Mouse (Mus musculus) spleen, adult 2 months (tissue): Measurements from ENCODE around the gene Eif2d. TPM values are rescaled to one million over a fixed set of nuclear protein-coding genes. Genes with fewer than 3 reads are reported as not detected.

Source experiments
- DNase-seq, 2 experiments: peaks; one replicate each; pipeline versions ENCODE4 v3.0.0 to v3.0.0-alpha.2; 2012 to 2021; ENCODE audit warnings: low spot score in 2 of 2, low read depth in 1 of 2
- H3K27ac ChIP-seq: fragments of 200-500 bp; 2 replicates; pipeline ENCODE4 v1.5.1; 2012; ENCODE audit warnings: low read length, inconsistent platforms; ENCODE audit not compliant: insufficient read depth
- H3K27me3 ChIP-seq: fragments of 200-500 bp; 2 replicates; pipeline ENCODE4 v1.6.1; 2012; ENCODE audit warnings: mild to moderate bottlenecking, moderate library complexity, low read length, inconsistent platforms; ENCODE audit not compliant: control insufficient read depth, insufficient read depth
- H3K36me3 ChIP-seq: fragments of 200-500 bp; 2 replicates; pipeline ENCODE4 v1.6.1; 2012; ENCODE audit warnings: mild to moderate bottlenecking, low read length, inconsistent platforms; ENCODE audit not compliant: control insufficient read depth, insufficient read depth
- H3K4me1 ChIP-seq: fragments of 200-500 bp; 2 replicates; pipeline ENCODE4 v1.6.1; 2011; ENCODE audit warnings: inconsistent platforms; ENCODE audit not compliant: control insufficient read depth, insufficient read depth, insufficient read length
- H3K4me3 ChIP-seq: fragments of 200-500 bp; 2 replicates; pipeline ENCODE4 v1.5.1; 2011; ENCODE audit warnings: mild to moderate bottlenecking, inconsistent platforms; ENCODE audit not compliant: insufficient read depth, insufficient read length; ENCODE audit errors: extremely low read depth
- CTCF ChIP-seq: fragments of 200-500 bp; IDR thresholded peaks from 2 replicates; pipeline ENCODE4 v1.5.1; 2011; ENCODE audit warnings: mild to moderate bottlenecking, inconsistent platforms; ENCODE audit not compliant: insufficient read depth, insufficient read length, insufficient replicate concordance; ENCODE audit errors: extremely low read depth
- POLR2A ChIP-seq: fragments of 200-500 bp; IDR thresholded peaks from 2 replicates; pipeline ENCODE4 v1.6.1; 2011; ENCODE audit warnings: low read depth, low read length, inconsistent platforms
- WGBS: fragments of 180-500 bp; shearing (Covaris S2); methylation state at CpG from one replicate; pipeline ENCODE4 v1.1.7; 2018; 5-methylcytosine and 5-hydroxymethylcytosine counted together
- polyA plus RNA-seq: library from polyadenylated mRNA; depleted of rRNA; stranded (reverse); fragments of >200 nt; gene quantifications from 2 replicates; pipeline ENCODE4 v1.2.3, GENCODE M21; 2012

Eif2d gene
- polyA plus RNA-seq, 1 experiment = 17.4 TPM

GRCm38 (mm10) chr1:131116430-131117011 is 36.5 kb upstream of the Eif2d start:
- TF ChIP-seq POLR2A (no peak), CTCF (no peak)
- Histone ChIP-seq H3K27ac (no peak overlapping the region), H3K27me3 (peaks cover 1% of the 10 kb centered on the region; the same call in 1 of the 2 replicates), H3K4me1 (peaks cover 4% of the 10 kb centered on the region; the same call in 1 of the 2 replicates), H3K36me3 (no peaks in the 10 kb centered on the region), H3K4me3 (no peak overlapping the region)
- no peak for DNase-seq
- WGBS = 52% methylated on average over 13 of the region's 13 CpGs

- H3K4me1 ChIP-seq = no peaks in the 10 kb centered on the region
- no peak for DNase-seq
- H3K27me3 ChIP-seq = peaks cover 1% of the 10 kb centered on the region; the same call in 1 of the 2 replicates
- WGBS = 75% methylated on average over 10 of the region's 10 CpGs
- no peak overlapping the region for H3K27ac ChIP-seq
- no peak for TF ChIP-seq CTCF
- no peak for TF ChIP-seq POLR2A
- no peak overlapping the region for H3K4me3 ChIP-seq
- no peaks in the 10 kb centered on the region for H3K36me3 ChIP-seq
Observed at GRCm38 (mm10) chr1:131118530-131118929, 34.5 kb upstream of the Eif2d start.

- Histone ChIP-seq H3K27me3 (peaks cover 1% of the 10 kb centered on the region; the same call in 1 of the 2 replicates), H3K4me3 (no peak overlapping the region), H3K36me3 (no peaks in the 10 kb centered on the region), H3K27ac (no peak overlapping the region), H3K4me1 (no peaks in the 10 kb centered on the region)
- peak; percentile 59 to 64 for DNase-seq
- 37% methylated on average over 2 of the region's 2 CpGs for WGBS
- TF ChIP-seq CTCF (peak; percentile 67; the same call in 1 of the 2 replicates), POLR2A (no peak)
Observed at GRCm38 (mm10) chr1:131119026-131119425, 34.0 kb upstream of the Eif2d start.

DNA sequence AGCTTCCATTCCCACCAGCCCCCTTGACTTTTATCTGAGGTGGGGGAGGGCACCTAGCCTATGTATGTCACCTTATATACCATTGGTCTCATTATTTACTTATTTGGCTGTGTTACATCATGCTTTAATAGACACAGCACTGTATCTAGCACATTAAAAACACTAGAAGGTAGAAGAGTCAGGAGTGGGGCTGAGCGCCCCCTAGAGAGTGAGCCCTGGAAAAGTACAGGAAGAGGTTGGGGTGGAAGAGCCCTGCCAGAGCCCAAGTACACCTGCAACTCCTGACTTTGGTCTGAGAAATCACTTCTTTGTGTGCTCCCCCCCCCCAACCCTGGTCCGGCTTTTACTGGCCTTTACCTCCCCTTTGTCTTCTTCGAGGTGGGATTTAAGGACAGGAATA is 31.0 kb upstream of the Eif2d start:
- peak in 1 of 2 experiments; percentile 38 for DNase-seq
- no peak for TF ChIP-seq POLR2A
- TF ChIP-seq CTCF = 0 out of 2 replicates have a peak, but pooled peaks have one; percentile 11
- Histone ChIP-seq H3K4me3 (no peak overlapping the region), H3K36me3 (no peaks in the 10 kb centered on the region), H3K27ac (no peak overlapping the region), H3K27me3 (no peaks in the 10 kb centered on the region), H3K4me1 (no peaks in the 10 kb centered on the region)
- 44% methylated on average over 3 of the region's 3 CpGs for WGBS

DNA sequence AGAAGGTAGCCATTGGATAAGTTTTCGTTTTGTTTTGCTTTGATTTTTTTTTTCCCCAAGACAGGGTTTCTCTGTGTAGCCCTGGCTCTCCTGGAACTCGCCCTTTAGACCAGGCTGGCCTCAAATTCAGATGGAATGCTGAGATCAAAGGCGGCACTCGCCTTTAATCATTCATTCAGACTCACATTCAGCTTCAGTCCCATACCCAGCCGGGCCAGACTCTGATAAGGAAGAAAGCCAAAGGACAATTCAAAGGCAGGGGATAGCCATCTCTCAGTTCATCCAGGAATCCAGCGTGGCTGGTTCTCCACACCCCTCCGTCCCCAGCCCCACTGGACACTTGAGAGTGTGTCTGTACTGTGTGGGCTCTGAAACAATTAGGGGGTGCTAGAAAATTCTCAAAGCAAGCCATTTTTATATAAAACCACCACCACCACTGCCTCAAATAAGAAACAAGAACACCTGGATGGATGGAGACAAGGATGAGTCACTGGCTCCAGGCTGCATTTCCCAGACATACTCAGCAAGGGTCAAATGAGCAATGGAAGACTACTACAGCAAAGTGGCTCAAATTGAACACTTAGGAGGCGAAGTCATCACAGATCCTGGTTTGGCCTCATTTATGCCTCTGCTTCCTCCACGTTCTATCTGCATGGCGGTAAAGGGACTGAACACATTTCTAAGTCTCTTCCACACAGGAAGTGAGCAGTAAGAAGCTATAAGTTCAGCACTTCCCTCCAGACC is 29.3 kb upstream of the Eif2d start:
- no peak for DNase-seq
- Histone ChIP-seq H3K27me3 (no peaks in the 10 kb centered on the region), H3K36me3 (no peaks in the 10 kb centered on the region), H3K27ac (no peak overlapping the region), H3K4me1 (no peaks in the 10 kb centered on the region), H3K4me3 (no peak overlapping the region)
- 89% methylated on average over 10 of the region's 10 CpGs for WGBS
- no peak for TF ChIP-seq CTCF
- TF ChIP-seq POLR2A = no peak

DNA sequence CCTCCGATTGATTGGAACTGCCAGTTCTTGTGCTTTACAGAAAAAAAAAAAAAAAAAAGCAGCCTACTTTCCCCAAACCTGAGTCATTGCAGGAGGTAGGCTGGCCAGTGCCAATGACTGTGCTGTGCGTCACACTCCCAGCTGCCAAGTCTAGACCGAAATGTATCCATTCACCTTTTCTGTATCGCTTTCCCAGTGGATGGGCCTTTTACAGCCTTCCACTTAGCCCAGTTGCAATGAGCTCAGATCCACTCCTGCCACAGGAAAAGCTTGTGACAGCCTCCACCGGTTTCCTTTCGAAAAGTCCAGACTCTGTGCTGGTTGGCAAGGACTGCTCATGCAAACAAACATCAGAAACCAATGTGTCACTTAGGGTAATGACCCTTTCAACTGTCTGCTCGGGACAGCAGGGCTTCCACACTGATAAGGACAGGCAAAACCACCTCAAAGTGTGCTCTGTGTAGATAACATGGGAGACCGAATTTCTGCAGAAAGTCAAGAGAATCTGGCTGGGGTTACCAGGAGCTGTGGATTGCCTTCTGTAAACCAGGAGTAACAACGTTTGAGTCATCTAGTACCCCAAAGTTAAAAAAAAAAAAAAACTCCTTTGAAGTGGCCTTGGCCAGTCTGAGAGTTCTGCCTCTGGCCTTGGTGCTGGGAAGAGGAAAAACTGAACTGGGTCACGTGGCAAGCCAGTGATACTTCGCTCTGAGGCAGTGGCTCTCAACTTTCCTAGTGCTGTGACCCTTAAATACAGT is 26.8 kb upstream of the Eif2d start:
- Histone ChIP-seq H3K4me1 (no peaks in the 10 kb centered on the region), H3K36me3 (no peaks in the 10 kb centered on the region), H3K27me3 (no peaks in the 10 kb centered on the region), H3K27ac (peak overlapping the region; percentile 56; the same call in 1 of the 2 replicates), H3K4me3 (no peak overlapping the region)
- WGBS = 45% methylated on average over 11 of the region's 11 CpGs
- no peak for DNase-seq
- TF ChIP-seq POLR2A (no peak), CTCF (no peak)
